ENCODE assay signal across 8 mouse cellular contexts in genomic region chr4:86886160-86886878, GRCm38 (mm10). TPM values are rescaled to one million over a fixed set of nuclear protein-coding genes. Genes with fewer than 3 reads are reported as not detected.
DNase-seq lines count a peak whose midpoint lies in the region; ATAC-seq and TF ChIP-seq lines count a peak whose summit lies in the region.

No protein-coding gene starts in this region.

- H3K4me1 ChIP-seq in ES-Bruce4 (ENCODE audit: control insufficient read depth, insufficient read depth, low read length) = no peaks in the 10 kb centered on the region
- no peaks in the 10 kb centered on the region for H3K4me1 ChIP-seq in bone marrow macrophage, adult 2 months (ENCODE audit: control insufficient read depth, insufficient read depth, low read length)
- H3K4me1 ChIP-seq in intestine, embryonic 16.5 days (ENCODE audit: control insufficient read depth, insufficient read depth, low read length) = 0 out of 2 replicates have a peak, but pooled peaks cover 3% of the 10 kb centered on the region
- H3K4me1 ChIP-seq in neural tube, embryonic 15.5 days = no peaks in the 10 kb centered on the region

- H3K9ac ChIP-seq in ES-Bruce4 (ENCODE audit: low read depth, poor library complexity, severe bottlenecking) = peak overlapping the region; percentile 69
- H3K9ac ChIP-seq in intestine, embryonic 16.5 days (ENCODE audit: low read depth, low read length) = peak overlapping the region; percentile 2; the same call in 1 of the 2 replicates
- H3K9ac ChIP-seq in neural tube, embryonic 15.5 days (replicated peaks) = no peak overlapping the region

- no peaks in the 10 kb centered on the region for H3K9me3 ChIP-seq in ES-Bruce4 (replicated peaks; ENCODE audit: control insufficient read depth, insufficient read depth, low read length, poor library complexity, severe bottlenecking)
- no peaks in the 10 kb centered on the region for H3K9me3 ChIP-seq in intestine, embryonic 16.5 days (ENCODE audit: control insufficient read depth, low read length)
- H3K9me3 ChIP-seq in neural tube, embryonic 15.5 days (replicated peaks) = no peaks in the 10 kb centered on the region

- no peaks in the 10 kb centered on the region for H3K36me3 ChIP-seq in ES-Bruce4 (ENCODE audit: control insufficient read depth, insufficient read depth, low read length, poor library complexity, severe bottlenecking)
- no peaks in the 10 kb centered on the region for H3K36me3 ChIP-seq in intestine, embryonic 16.5 days (ENCODE audit: control insufficient read depth, insufficient read depth, low read length)
- 0 out of 2 replicates have a peak, but pooled peaks cover 3% of the 10 kb centered on the region for H3K36me3 ChIP-seq in neural tube, embryonic 15.5 days

- WGBS in intestine, embryonic 16.5 days = 22% methylated on average over 18 of the region's 18 CpGs
- 49% methylated on average over 18 of the region's 18 CpGs for WGBS in neural tube, embryonic 15.5 days

- peak overlapping the region; percentile 52 for H3K4me3 ChIP-seq in ES-Bruce4 (ENCODE audit: low read depth, low read length)
- H3K4me3 ChIP-seq in bone marrow macrophage, adult 2 months (ENCODE audit: insufficient read depth, low read length) = peak overlapping the region; percentile 56
- peak overlapping the region; percentile 33 for H3K4me3 ChIP-seq in intestine, embryonic 16.5 days (ENCODE audit: low read length)
- peak overlapping the region; percentile 14 for H3K4me3 ChIP-seq in neural tube, embryonic 15.5 days (replicated peaks)

- no peak overlapping the region for H3K27ac ChIP-seq in ES-Bruce4 (ENCODE audit: insufficient read depth, low read length)
- no peak overlapping the region for H3K27ac ChIP-seq in bone marrow macrophage, adult 2 months (ENCODE audit: insufficient read depth, low read depth, low read length)
- 0 out of 2 replicates have a peak overlapping the region, but pooled peaks have one; percentile 5 for H3K27ac ChIP-seq in intestine, embryonic 16.5 days (ENCODE audit: low read length)
- H3K27ac ChIP-seq in neural tube, embryonic 15.5 days (replicated peaks) = no peak overlapping the region

- peak overlapping the region; percentile 52 for H3K4me2 ChIP-seq in intestine, embryonic 16.5 days (ENCODE audit: low read depth, low read length)
- H3K4me2 ChIP-seq in neural tube, embryonic 15.5 days = peak overlapping the region; percentile 42

- no peaks in the 10 kb centered on the region for H3K27me3 ChIP-seq in ES-Bruce4 (ENCODE audit: control insufficient read depth, insufficient read depth, low read length, poor library complexity, severe bottlenecking)
- H3K27me3 ChIP-seq in intestine, embryonic 16.5 days (replicated peaks; ENCODE audit: control insufficient read depth, insufficient read depth, low read length) = no peaks in the 10 kb centered on the region
- H3K27me3 ChIP-seq in neural tube, embryonic 15.5 days (replicated peaks) = no peaks in the 10 kb centered on the region

- no peak for TF ChIP-seq POLR2A in ES-Bruce4 (IDR thresholded peaks at IDR 0.05; ENCODE audit: insufficient read depth, low read length)
- no peak for TF ChIP-seq POLR2A in bone marrow macrophage, adult 2 months (IDR thresholded peaks at IDR 0.05; ENCODE audit: borderline replicate concordance, low read depth, low read length)

- no peak for TF ChIP-seq EP300 in ES-Bruce4 (IDR thresholded peaks at IDR 0.05; ENCODE audit: insufficient read depth, low read depth, low read length)

- peak; percentile 77 for ATAC-seq in intestine, embryonic 16.5 days
- no peak for ATAC-seq in neural tube, embryonic 15.5 days (ENCODE audit: low FRiP score)

- TF ChIP-seq CTCF in ES-Bruce4 (IDR thresholded peaks at IDR 0.05; ENCODE audit: low read depth, low read length) = no peak
- TF ChIP-seq CTCF in bone marrow macrophage, adult 2 months (IDR thresholded peaks at IDR 0.05; ENCODE audit: low read depth, low read length) = no peak

- peak; percentile 98 for DNase-seq in heart, adult 11 months
- DNase-seq in lung, adult 18-20 months = peak; percentile 84 to 91
- no peak for DNase-seq in cerebellum, adult 11-12 months
- no peak for DNase-seq in left cerebral cortex, adult 8-10 months (ENCODE audit: low spot score in 2 of 2)

RNA-seq across cellular contexts. Expression of gene Acer2, which starts 12.1 kb away (rescaled TPM):
- 20.8 and 22.1 TPM in 2 replicates for polyA plus RNA-seq in ES-Bruce4 (2011; ENCODE audit: insufficient read depth, insufficient read length, low read depth, missing spikeins)
- polyA plus RNA-seq in bone marrow macrophage, adult 2 months (2012; ENCODE audit: insufficient read depth, insufficient read length, missing spikeins) = 0.72 TPM in 1 of 2 replicates, not detected in the other
- polyA plus RNA-seq in intestine, embryonic 16.5 days (2015; fragmentation: Nextera tagmentation; extraction: Ambion mirVana) = 17.7 and 20.6 TPM in 2 replicates
- 18.1 and 18.7 TPM in 2 replicates for polyA plus RNA-seq in neural tube, embryonic 15.5 days (2015; fragmentation: Nextera tagmentation; extraction: Ambion mirVana)
- 10 to 100 TPM in 2 of 4 experiments, 1 to 10 TPM in 2; 6.5 to 11.5 (median 9.3) TPM for total RNA-seq in left cerebral cortex, adult 8-10 months (2022)

RNA-seq across cellular contexts. Expression of gene Rps6, which starts 29.1 kb away (rescaled TPM):
- 2,690 and 2,954 TPM in 2 replicates for polyA plus RNA-seq in ES-Bruce4 (2011; ENCODE audit: insufficient read depth, insufficient read length, low read depth, missing spikeins)
- polyA plus RNA-seq in bone marrow macrophage, adult 2 months (2012; ENCODE audit: insufficient read depth, insufficient read length, missing spikeins) = 1,487 and 1,542 TPM in 2 replicates
- polyA plus RNA-seq in intestine, embryonic 16.5 days (2015; fragmentation: Nextera tagmentation; extraction: Ambion mirVana) = 622 and 672 TPM in 2 replicates
- polyA plus RNA-seq in neural tube, embryonic 15.5 days (2015; fragmentation: Nextera tagmentation; extraction: Ambion mirVana) = 338 and 471 TPM in 2 replicates
- total RNA-seq in left cerebral cortex, adult 8-10 months (2022) = 100 to 1,000 TPM; 447 to 482 (median 465) TPM

Comparison
In these comparisons a context has a peak if more than half of its experiments do, and no peak if none do; other contexts are left out.
1. DNase-seq: peak in heart, adult 11 months (single experiment) and lung, adult 18-20 months (2 of 2); none in cerebellum, adult 11-12 months (single experiment) and left cerebral cortex, adult 8-10 months (0 of 2).
2. RNA of gene Acer2, which starts 12.1 kb away (polyA plus RNA-seq): 20.8 to 22.1 TPM in ES-Bruce4, 17.7 to 20.6 TPM in intestine, embryonic 16.5 days and 18.1 to 18.7 TPM in neural tube, embryonic 15.5 days; 0.72 TPM in bone marrow macrophage, adult 2 months; every median in the first group is over 10 times any median in the second.
3. Peak in every context shown above with its lines, with median percentiles within 50 percentile points of each other: H3K4me3 ChIP-seq.